Mouse (Mus musculus) heart, adult 2 months (tissue): Measurements from ENCODE around the gene Slc22a21.
A peak's percentile ranks its signal among the peaks of the same experiment; 100 is the strongest.

Source experiments
- CTCF ChIP-seq: fragments of 200-600 bp; IDR thresholded peaks from 2 replicates; pipeline ENCODE4 v1.8.1; 2022; ENCODE audit warnings: antibody characterized with exemption, mild to moderate bottlenecking, moderate library complexity
- EP300 ChIP-seq: fragments of 200-500 bp; IDR thresholded peaks from 2 replicates; pipeline ENCODE4 v1.6.1; 2011; ENCODE audit warnings: low read depth, low read length, control low read depth; ENCODE audit not compliant: insufficient read depth

DNA sequence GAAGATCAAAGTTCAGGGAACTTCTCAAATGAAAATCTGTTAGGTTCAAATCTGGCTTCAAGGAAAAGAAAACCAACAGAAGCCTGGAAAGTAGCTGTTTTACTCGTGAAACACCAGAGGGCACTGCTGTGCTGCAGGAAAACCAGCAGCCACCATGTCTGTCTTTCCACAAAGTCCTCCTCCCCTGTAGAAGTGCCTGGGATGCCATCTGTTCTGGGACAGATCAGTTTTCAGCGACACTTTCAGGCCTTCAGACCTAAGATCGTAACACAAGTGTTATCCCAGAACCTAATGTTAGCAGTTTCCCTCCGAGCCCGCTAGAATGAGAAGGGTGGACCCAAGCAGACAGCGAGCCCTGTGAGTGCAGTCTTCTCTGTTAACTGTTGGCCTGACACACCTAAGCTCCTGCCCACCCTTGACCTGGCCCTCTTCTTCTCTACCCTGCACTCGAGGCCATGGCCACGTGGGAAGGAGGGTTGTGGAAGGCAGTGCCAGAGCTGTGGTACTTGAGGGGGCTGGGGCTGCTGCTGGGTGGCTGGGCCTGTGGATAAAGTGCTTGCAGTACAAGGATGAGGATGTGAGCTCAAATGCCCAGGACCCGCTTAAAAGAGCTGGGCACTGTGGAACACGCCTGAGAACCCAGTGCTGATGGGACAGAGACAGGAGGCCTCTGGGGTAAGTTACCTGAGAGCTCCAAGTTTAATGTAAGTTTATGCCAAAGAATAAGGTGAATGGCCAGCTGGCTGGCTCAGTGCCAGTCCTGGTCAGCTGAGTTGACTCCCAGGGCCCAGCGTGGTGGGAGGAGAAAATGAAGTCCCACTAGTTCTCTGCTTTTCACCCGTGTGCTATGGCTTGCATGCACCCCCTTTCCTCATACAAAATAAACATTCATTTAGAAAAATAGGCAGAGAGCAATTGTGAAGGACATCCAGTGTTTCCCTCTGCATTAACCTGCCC is 22.9 kb upstream of the Slc22a21 start:
- TF ChIP-seq EP300: peak; percentile 84
- peak; percentile 76 for TF ChIP-seq CTCF
